Mouse (Mus musculus) cerebellum, postnatal 14 days (tissue): ENCODE measurements at regions not wholly inside any gene's neighbourhood (a gene's known extent, or its start where the extent isn't known, plus 50 kb on each side); places are given as distances from the start of the nearest gene placed in this dataset.

Experiments
- DNase-seq, 2 experiments: peaks; one replicate each; pipeline ENCODE4 v3.0.0; 2021; ENCODE audit warnings: mixed read lengths in 2 of 2

- peak; percentile 57 to 62 for DNase-seq
These were observed 96.9 kb upstream of the Col1a2 start for GRCm38 (mm10) chr6:4407748-4408147.

GRCm38 (mm10) chr6:4413201-4413600, 91.4 kb upstream of the Col1a2 start:
- DNase-seq, result no peak

- peak; percentile 61 to 72 for DNase-seq
These were observed 90.4 kb upstream of the Col1a2 start for GRCm38 (mm10) chr6:4414166-4414565.

- no peak for DNase-seq
These were observed 89.4 kb upstream of the Col1a2 start for GRCm38 (mm10) chr6:4415206-4415605.

- DNase-seq, result peak; percentile 12 to 25
These were observed 87.3 kb upstream of the Col1a2 start for GRCm38 (mm10) chr6:4417247-4417709.

- DNase-seq, result no peak
These were observed 86.2 kb upstream of the Col1a2 start for GRCm38 (mm10) chr6:4418376-4418775.

- peak in 1 of 2 experiments; percentile 3 for DNase-seq
These were observed 85.7 kb upstream of the Col1a2 start for GRCm38 (mm10) chr6:4418941-4419351.

- DNase-seq, result no peak
These were observed 83.1 kb upstream of the Col1a2 start for GRCm38 (mm10) chr6:4421466-4421865.

GRCm38 (mm10) chr6:4427122-4427521, 77.5 kb upstream of the Col1a2 start:
- no peak for DNase-seq

GRCm38 (mm10) chr6:4430704-4431310, 73.8 kb upstream of the Col1a2 start:
- peak; percentile 26 to 53 for DNase-seq

GRCm38 (mm10) chr6:4432192-4432591, 72.4 kb upstream of the Col1a2 start:
- DNase-seq, result no peak

- no peak for DNase-seq
These were observed 68.2 kb upstream of the Col1a2 start for GRCm38 (mm10) chr6:4436439-4436838.

GRCm38 (mm10) chr6:4436874-4437273, 67.7 kb upstream of the Col1a2 start:
- no peak for DNase-seq

- no peak for DNase-seq
These were observed 62.9 kb upstream of the Col1a2 start for GRCm38 (mm10) chr6:4441618-4442167.

- DNase-seq, result no peak
These were observed 58.7 kb upstream of the Col1a2 start for GRCm38 (mm10) chr6:4445906-4446305.

GRCm38 (mm10) chr6:4451227-4451626, 53.4 kb upstream of the Col1a2 start:
- no peak for DNase-seq
